23 mouse cellular contexts compared by ENCODE assay signal in genomic region chr12:107118364-107118763, GRCm38 (mm10).
DNase-seq lines count a peak whose midpoint lies in the region; TF ChIP-seq lines count a peak whose summit lies in the region.
"Had no signal": no experiment of that assay in that cellular context is flagged by ENCODE, and none has a peak within 500 bp of the region (broad histone marks: within the 10 kb centered on the region; RNA-seq: fewer than 3 reads in every experiment).

No protein-coding gene starts in this region.

- 0 out of 2 replicates have a peak, but pooled peaks cover 2% of the 10 kb centered on the region for H3K4me1 ChIP-seq in spleen, adult 2 months (ENCODE audit: control insufficient read depth, insufficient read depth, insufficient read length)
- peaks cover 48% of the 10 kb centered on the region for H3K4me1 ChIP-seq in thymus, adult 2 months (replicated peaks; ENCODE audit: control insufficient read depth, insufficient read depth, low read length)
- H3K4me1 ChIP-seq: forebrain, embryonic 13.5 days had no signal

- DNase-seq in spleen, adult 2 months (ENCODE audit: low read depth in 1 of 2, low spot score in 2 of 2): no peak
- no peak for DNase-seq in spleen, postnatal 14 days (ENCODE audit: low spot score in 2 of 2)
- DNase-seq in induced T-regulatory cell, adult 2 months (ENCODE audit: low read depth): peak; percentile 78
- peak; percentile 70 for DNase-seq in thymus, adult 2 months
- DNase-seq in thymus, postnatal 4 days: peak; percentile 69
- no peak for DNase-seq in gastrocnemius, postnatal 36 days
- DNase-seq in kidney, postnatal 4 days: no peak
- DNase-seq in testis, postnatal 10 days (ENCODE audit: low spot score): no peak
- DNase-seq: B cell, adult 2 months; cerebellum, adult 8-10 months; cerebellum, postnatal 36 days; gastrocnemius, adult 2 months; kidney, adult 18-20 months; layer of hippocampus, postnatal 36 days; liver, postnatal 0 days; lung, postnatal 14 days; right cerebral cortex, postnatal 25 days; spleen, adult 18-20 months had no signal

- TF ChIP-seq CTCF in spleen, adult 2 months (IDR thresholded peaks at IDR 0.05; ENCODE audit: extremely low read depth, insufficient read depth, insufficient read length, insufficient replicate concordance): peak; percentile 23; the same call in 1 of the 2 replicates
- peak; percentile 66; the same call in 1 of the 2 replicates for TF ChIP-seq CTCF in thymus, adult 2 months (IDR thresholded peaks at IDR 0.05; ENCODE audit: borderline replicate concordance, control insufficient read depth, extremely low read depth, insufficient read depth, low read length, poor library complexity)

- intact Hi-C loops in gastrocnemius, postnatal 36 days (cut with DNase I): no loop called here

- no peak overlapping the region for H3K4me3 ChIP-seq in spleen, adult 2 months (ENCODE audit: extremely low read depth, insufficient read depth, insufficient read length)
- no peak overlapping the region for H3K4me3 ChIP-seq in thymus, adult 2 months (ENCODE audit: control insufficient read depth, insufficient read depth, low read length)
- H3K4me3 ChIP-seq: forebrain, embryonic 13.5 days; gastrocnemius, adult 2 months; limb, embryonic 12.5 days; midbrain, embryonic 13.5 days; neural tube, embryonic 12.5 days had no signal

- no peak for TF ChIP-seq POLR2A in spleen, adult 2 months (IDR thresholded peaks at IDR 0.05; ENCODE audit: low read depth, low read length)
- no peak for TF ChIP-seq POLR2A in thymus, adult 2 months (IDR thresholded peaks at IDR 0.05; ENCODE audit: control insufficient read depth, extremely low read depth, insufficient read depth, low read length, poor library complexity)

- 64% methylated on average over 3 of the region's 3 CpGs for WGBS in spleen, adult 2 months
- 10% methylated on average over 3 of the region's 3 CpGs for WGBS in thymus, adult 2 months

- H3K27me3 ChIP-seq in spleen, adult 2 months (ENCODE audit: control insufficient read depth, insufficient read depth, low read length): no peaks in the 10 kb centered on the region
- no peaks in the 10 kb centered on the region for H3K27me3 ChIP-seq in thymus, adult 2 months (ENCODE audit: control insufficient read depth, insufficient read depth, low read length)
- H3K27me3 ChIP-seq: forebrain, embryonic 13.5 days; midbrain, embryonic 13.5 days; neural tube, embryonic 12.5 days had no signal

- H3K36me3 ChIP-seq in spleen, adult 2 months (ENCODE audit: control insufficient read depth, insufficient read depth, low read length): no peaks in the 10 kb centered on the region
- H3K36me3 ChIP-seq in thymus, adult 2 months (ENCODE audit: control insufficient read depth, insufficient read depth, low read length): no peaks in the 10 kb centered on the region
- H3K36me3 ChIP-seq: limb, embryonic 12.5 days; midbrain, embryonic 13.5 days; neural tube, embryonic 12.5 days had no signal

- H3K27ac ChIP-seq in spleen, adult 2 months (ENCODE audit: insufficient read depth, low read length): no peak overlapping the region
- H3K27ac ChIP-seq in thymus, adult 2 months (ENCODE audit: control insufficient read depth, insufficient read depth, low read length): peak overlapping the region; percentile 75
- H3K27ac ChIP-seq: forebrain, embryonic 13.5 days; gastrocnemius, adult 2 months; kidney, postnatal 0 days; limb, embryonic 12.5 days; midbrain, embryonic 13.5 days; neural tube, embryonic 12.5 days had no signal

Comparison
In these comparisons a context has a peak if more than half of its experiments do, and no peak if none do; other contexts are left out.
1. DNase-seq: peak in induced T-regulatory cell, adult 2 months (single experiment), thymus, adult 2 months (single experiment) and thymus, postnatal 4 days (single experiment); none in spleen, adult 2 months (0 of 2), spleen, postnatal 14 days (0 of 2), gastrocnemius, postnatal 36 days (0 of 2), kidney, postnatal 4 days (0 of 2) and testis, postnatal 10 days (single experiment).